Mouse (Mus musculus): ENCODE data around the gene Bend4. TPM values are rescaled to one million over a fixed set of nuclear protein-coding genes. Genes with fewer than 3 reads are reported as not detected.

Gene Bend4
- total RNA-seq, 2 experiments from 2014 or later = 2.3 to 2.7 TPM

Other genes with a start within 250 kb of the Bend4 start
- 10 to 100 TPM; 69.3 to 71.4 TPM for gene Tmem33, start 167.7 kb downstream of the Bend4 start, total RNA-seq (2021)
- 100 to 1,000 TPM; 110 to 120 TPM for gene Slc30a9, start 121.4 kb downstream of the Bend4 start, total RNA-seq (2021)
- 1 to 10 TPM; 2.7 to 4.0 TPM for gene Shisa3, start 179.6 kb upstream of the Bend4 start, total RNA-seq (2021)